Mouse (Mus musculus): ENCODE results near the gene Kat6b.
"Not testable (repeated sequence)": the region's sequence is repeated elsewhere in the genome, so short reads cannot be mapped to it uniquely, and the experiment has no call there.

The Kat6b gene

GRCm38 (mm10) chr14:21481231-21481630 is at the start of gene Kat6b:
Gene Kat6b, plus strand, starts transcription at chr14:21481434.
- DNase-seq (ENCODE audit: low read depth, low spot score): no peak

DNA sequence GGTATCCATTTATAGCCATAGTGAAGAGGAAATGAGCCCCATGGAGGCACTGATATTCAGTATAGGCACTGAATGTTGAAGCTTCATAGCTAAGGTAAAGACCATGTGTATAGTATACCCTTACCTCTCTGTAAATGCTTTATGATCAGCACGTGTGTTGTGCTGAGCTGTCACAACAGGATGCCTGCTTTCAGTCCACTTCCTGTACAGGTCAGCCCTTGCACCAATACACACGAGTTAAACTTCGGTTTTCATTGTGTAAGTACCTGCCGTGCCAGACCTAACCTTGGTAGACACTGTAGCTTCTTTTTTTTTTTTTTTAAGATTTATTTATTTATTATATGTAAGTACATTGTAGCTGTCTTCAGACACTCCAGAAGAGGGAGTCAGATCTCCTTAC is 47.8 kb upstream of the Kat6b start:
- DNase-seq (ENCODE audit: low read depth, low spot score): no peak

- no peak for DNase-seq (ENCODE audit: low read depth, low spot score)
Observed at GRCm38 (mm10) chr14:21433995-21434394, 47.2 kb upstream of the Kat6b start.

GRCm38 (mm10) chr14:21434686-21435085 is 46.5 kb upstream of the Kat6b start:
- no peak for DNase-seq (ENCODE audit: low read depth, low spot score)

DNA sequence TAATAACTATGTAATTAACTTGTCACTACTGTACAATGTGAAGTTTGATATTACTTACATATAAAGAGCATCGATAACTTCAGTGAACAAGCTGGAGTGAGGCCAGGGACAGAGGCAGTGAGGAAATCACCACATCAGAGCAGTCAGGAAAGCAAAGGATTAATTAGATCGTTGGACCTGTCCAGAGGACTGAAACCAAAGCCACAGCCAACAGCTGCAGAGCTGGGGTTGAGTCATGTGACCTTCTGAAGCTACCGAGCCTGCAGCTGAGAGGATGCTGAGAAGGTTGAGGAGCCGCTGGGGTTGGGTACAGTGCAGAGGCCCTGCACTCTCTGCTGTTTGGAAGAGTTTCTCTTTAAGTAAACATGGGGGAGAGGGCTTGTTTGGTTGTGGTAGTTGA is 41.4 kb upstream of the Kat6b start:
- DNase-seq (ENCODE audit: low read depth, low spot score): no peak

- no peak for DNase-seq (ENCODE audit: low read depth, low spot score)
Observed at GRCm38 (mm10) chr14:21440526-21440925, 40.7 kb upstream of the Kat6b start.

- DNase-seq (ENCODE audit: low read depth, low spot score): no peak
Observed at GRCm38 (mm10) chr14:21441772-21442533, 39.3 kb upstream of the Kat6b start.

GRCm38 (mm10) chr14:21452581-21452980 is 28.7 kb upstream of the Kat6b start:
- DNase-seq (ENCODE audit: low read depth, low spot score): no peak

- DNase-seq (ENCODE audit: low read depth, low spot score): no peak
Observed at GRCm38 (mm10) chr14:21453896-21454295, 27.3 kb upstream of the Kat6b start.

DNA sequence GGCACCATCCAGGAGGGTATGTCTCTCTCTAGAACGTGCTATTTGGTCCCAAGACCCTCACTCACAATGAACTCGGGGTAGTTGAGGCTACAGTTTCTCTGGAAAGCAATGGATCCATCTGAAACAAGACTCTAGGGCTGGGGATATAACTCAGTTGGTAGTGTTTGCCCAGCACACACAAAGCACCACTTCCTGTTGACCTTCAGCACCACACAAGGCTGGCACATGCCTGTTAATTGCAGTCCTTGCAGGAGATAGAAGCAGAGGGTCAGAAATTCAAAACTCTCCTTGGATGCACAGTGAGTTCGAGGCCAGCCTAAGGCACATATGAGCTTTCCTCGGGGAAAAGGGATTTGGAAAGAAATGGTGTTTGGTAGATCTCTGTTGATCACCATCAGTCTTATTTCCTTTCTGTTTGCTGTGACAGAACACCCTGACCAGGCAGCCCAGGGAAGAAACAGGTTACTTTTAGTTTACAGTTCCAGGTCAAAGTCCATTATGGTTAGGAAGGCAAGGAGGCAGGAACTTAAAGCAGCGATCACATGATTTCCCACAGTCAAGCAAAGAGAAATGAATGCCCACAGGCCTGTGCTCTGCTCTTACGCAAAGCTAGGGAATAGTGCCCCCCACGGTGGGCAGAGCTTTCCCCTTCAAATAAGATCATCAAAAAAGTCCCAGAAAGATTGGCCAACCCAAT is 25.4 kb upstream of the Kat6b start:
- no peak for DNase-seq (ENCODE audit: low read depth, low spot score)

- DNase-seq (ENCODE audit: low read depth, low spot score): no peak
Observed at GRCm38 (mm10) chr14:21456526-21456925, 24.7 kb upstream of the Kat6b start.

DNA sequence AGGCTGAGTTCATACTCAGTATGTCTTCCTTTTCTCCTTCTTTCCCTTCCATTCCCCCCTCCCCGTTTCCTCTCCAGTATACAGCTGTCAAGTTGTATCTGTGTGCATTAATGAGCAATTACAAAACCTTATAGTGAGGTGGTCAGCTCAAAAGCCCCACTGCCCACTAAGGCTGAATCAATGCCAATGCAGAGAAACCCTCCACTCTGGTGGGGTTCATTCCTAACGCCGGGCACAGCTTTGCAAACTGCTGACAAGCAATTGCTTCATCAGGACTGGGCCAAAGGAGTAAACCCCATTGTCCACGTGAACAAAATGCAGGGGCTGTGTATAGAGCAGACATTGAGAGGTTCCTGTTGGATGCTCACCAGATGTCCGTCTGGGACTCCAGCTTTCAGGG is 23.4 kb upstream of the Kat6b start:
- no peak for DNase-seq (ENCODE audit: low read depth, low spot score)

- no peak for DNase-seq (ENCODE audit: low read depth, low spot score)
Observed at GRCm38 (mm10) chr14:21458696-21459095, 22.5 kb upstream of the Kat6b start.

GRCm38 (mm10) chr14:21459163-21459562 is 22.1 kb upstream of the Kat6b start:
- DNase-seq (ENCODE audit: low read depth, low spot score): no peak

- no peak for DNase-seq (ENCODE audit: low read depth, low spot score)
Observed at GRCm38 (mm10) chr14:21462398-21462797, 18.8 kb upstream of the Kat6b start.

DNA sequence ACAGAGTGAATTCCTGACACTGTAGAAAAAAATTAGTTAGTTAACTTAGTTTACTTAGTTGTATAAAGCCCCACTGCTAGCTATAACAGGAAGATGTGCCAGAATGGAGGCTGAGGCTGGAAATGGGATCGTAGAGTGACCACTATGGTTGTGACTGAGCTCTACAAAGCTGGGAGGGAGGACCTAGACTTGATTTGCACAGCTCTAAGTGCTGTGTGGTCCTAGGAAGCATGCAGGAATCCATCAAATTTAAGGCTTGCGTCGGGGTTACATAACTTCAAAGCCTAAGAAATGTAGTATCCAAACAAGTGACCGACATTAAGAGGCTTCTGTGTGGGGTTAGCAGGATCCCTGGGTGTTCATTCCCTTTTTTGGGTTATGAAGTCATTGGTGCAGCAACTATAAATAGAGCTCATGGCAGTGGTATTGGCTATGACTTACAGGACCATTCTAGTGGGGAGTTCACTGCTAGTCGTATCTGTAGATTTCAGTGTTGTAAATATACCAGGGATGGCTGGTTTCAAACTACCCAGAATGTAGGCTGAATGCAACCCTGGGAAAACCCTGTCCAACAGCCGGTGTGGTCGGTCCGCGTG is 18.0 kb upstream of the Kat6b start:
- no peak for DNase-seq (ENCODE audit: low read depth, low spot score)

GRCm38 (mm10) chr14:21470386-21470785 is 10.8 kb upstream of the Kat6b start:
- DNase-seq (ENCODE audit: low read depth, low spot score): no peak

- DNase-seq (ENCODE audit: low read depth, low spot score): no peak
Observed at GRCm38 (mm10) chr14:21471975-21472374, 9.3 kb upstream of the Kat6b start.

DNA sequence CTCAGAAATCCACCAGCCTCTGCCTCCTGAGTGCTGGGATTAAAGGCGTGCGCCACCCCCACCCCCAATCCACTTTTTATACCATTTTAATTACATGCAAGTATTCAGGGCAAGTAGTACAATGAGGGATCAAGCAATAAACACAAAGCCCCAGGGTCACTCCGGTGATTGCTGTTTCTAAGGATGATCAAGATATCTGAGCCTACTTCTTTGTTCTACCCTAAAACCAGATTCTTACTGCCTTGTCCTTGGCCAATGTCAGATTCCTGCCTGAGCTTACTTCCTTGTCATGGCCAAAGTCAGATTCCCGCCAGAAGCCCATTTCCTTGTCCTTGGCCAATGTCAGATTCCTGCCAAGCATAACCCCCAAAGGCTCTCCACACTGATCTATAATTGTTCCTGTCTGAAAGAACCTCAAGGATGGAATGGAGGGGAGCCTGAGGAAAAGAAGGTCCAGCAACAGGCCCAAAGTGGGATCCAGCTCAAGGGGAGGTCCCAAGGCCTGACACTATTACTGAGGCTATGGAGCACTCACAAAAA is 6.6 kb upstream of the Kat6b start:
- not testable (repeated sequence) for DNase-seq (ENCODE audit: low read depth, low spot score)

DNA sequence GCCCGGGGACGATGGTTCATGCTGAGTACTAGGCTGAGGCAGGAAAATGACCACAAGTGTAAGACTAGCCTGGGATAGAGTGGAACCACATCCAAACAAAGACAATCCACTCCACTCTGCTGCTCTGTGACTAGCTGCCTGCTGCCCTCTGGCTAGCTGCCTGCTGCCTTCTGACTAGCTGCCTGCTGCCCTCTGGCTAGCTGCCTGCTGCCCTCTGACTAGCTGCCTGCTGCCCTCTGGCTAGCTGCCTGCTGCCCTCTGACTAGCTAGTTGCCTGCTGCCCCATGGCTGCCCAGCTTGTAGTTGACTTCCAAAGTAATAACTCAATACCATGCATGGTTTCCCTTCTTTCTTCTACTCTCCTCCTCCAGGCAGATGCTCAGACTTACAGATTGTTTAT is 4.1 kb upstream of the Kat6b start:
- DNase-seq (ENCODE audit: low read depth, low spot score): no peak

- no peak for DNase-seq (ENCODE audit: low read depth, low spot score)
Observed at GRCm38 (mm10) chr14:21479566-21479965, 1.7 kb upstream of the Kat6b start.

DNA sequence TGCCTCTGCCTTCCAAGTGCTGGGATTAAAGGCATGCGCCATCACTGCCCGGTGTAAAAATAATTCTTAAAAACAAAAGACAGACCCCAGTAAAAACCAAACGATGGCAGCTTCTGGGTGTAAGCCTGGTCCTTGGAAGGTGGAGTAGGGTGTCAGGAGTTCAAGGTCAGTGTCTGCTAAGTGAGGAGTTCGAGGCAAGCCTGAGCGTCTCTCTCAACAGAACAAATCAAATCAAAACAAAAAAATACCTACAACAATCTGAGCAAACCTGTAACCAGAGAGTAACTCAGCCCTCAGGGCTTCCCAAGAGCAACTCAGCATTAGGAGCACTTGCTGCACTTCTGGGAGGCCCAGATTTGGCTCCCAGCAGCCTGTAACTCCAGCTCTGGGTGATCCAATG is 1.0 kb upstream of the Kat6b start:
- no peak for DNase-seq (ENCODE audit: low read depth, low spot score)

DNA sequence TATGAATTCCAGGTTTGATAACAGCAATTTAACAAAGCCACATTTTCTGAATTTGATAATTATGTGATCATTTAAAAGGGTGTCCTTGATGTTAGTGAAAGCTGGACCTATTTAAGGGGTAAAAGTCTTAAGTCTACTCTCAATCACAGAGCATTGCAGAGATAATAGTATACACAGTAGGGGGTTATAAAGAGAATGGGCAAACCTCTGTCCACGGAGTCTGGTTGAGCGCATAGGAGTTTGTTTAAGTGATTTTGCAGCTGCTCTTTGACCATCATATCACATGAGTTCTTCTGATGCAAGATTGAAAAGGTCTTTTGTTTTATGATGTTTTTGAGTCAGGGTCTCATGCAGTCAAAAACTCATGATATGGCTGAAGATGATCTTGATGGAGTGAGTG is 3.0 kb downstream of the Kat6b start:
- no peak for DNase-seq (ENCODE audit: low read depth, low spot score)

All from telencephalon, adult 2 months (tissue).